Mouse (Mus musculus) G1E-ER4 (cell line): Measurements from ENCODE around the gene Ambra1. TPM values are rescaled to one million over a fixed set of nuclear protein-coding genes. Genes with fewer than 3 reads are reported as not detected.

Source experiments
- GATA1 ChIP-seq: IDR thresholded peaks from one replicate; pipeline ENCODE4 v1.8.0; 2012; ENCODE audit warnings: low read length, inconsistent platforms
- polyA plus RNA-seq: library from polyadenylated mRNA; stranded (reverse); fragments of >175 nt; gene quantifications from 2 replicates; pipeline ENCODE4 v1.2.3, GENCODE M21; 2012

Ambra1 gene
- polyA plus RNA-seq, 1 experiment = 25.9 TPM

- no peak for TF ChIP-seq GATA1
Observed at GRCm38 (mm10) chr2:91832227-91832626, 102.3 kb downstream of the Ambra1 start.

- TF ChIP-seq GATA1 = no peak
Observed at GRCm38 (mm10) chr2:91834272-91834671, 104.3 kb downstream of the Ambra1 start.

GRCm38 (mm10) chr2:91835031-91835430 lies 105.1 kb downstream of the Ambra1 start:
- no peak for TF ChIP-seq GATA1

GRCm38 (mm10) chr2:91835631-91836030 lies 105.7 kb downstream of the Ambra1 start:
- no peak for TF ChIP-seq GATA1

GRCm38 (mm10) chr2:91844085-91844484 lies 114.2 kb downstream of the Ambra1 start:
- TF ChIP-seq GATA1 = no peak

- no peak for TF ChIP-seq GATA1
Observed at GRCm38 (mm10) chr2:91852446-91853191, 122.7 kb downstream of the Ambra1 start.

GRCm38 (mm10) chr2:91854575-91854974 lies 124.6 kb downstream of the Ambra1 start:
- TF ChIP-seq GATA1 = no peak

GRCm38 (mm10) chr2:91856958-91857357 lies 127.0 kb downstream of the Ambra1 start:
- no peak for TF ChIP-seq GATA1

- TF ChIP-seq GATA1 = no peak
Observed at GRCm38 (mm10) chr2:91859423-91859822, 129.5 kb downstream of the Ambra1 start.

- TF ChIP-seq GATA1 = no peak
Observed at GRCm38 (mm10) chr2:91870754-91871153, 140.8 kb downstream of the Ambra1 start.

GRCm38 (mm10) chr2:91871225-91871624 lies 141.3 kb downstream of the Ambra1 start:
- no peak for TF ChIP-seq GATA1

- TF ChIP-seq GATA1 = no peak
Observed at GRCm38 (mm10) chr2:91872658-91873057, 142.7 kb downstream of the Ambra1 start.

GRCm38 (mm10) chr2:91876000-91876805 lies 146.3 kb downstream of the Ambra1 start:
- no peak for TF ChIP-seq GATA1

GRCm38 (mm10) chr2:91876806-91877140 lies 146.8 kb downstream of the Ambra1 start:
- no peak for TF ChIP-seq GATA1

- TF ChIP-seq GATA1 = no peak
Observed at GRCm38 (mm10) chr2:91878387-91879180, 148.7 kb downstream of the Ambra1 start.

GRCm38 (mm10) chr2:91883961-91884360 lies 154.0 kb downstream of the Ambra1 start:
- no peak for TF ChIP-seq GATA1
